Mouse (Mus musculus): ENCODE measurements at regions not wholly inside any gene's neighbourhood (a gene's known extent, or its start where the extent isn't known, plus 50 kb on each side); places are given as distances from the start of the nearest gene placed in this dataset.

DNA sequence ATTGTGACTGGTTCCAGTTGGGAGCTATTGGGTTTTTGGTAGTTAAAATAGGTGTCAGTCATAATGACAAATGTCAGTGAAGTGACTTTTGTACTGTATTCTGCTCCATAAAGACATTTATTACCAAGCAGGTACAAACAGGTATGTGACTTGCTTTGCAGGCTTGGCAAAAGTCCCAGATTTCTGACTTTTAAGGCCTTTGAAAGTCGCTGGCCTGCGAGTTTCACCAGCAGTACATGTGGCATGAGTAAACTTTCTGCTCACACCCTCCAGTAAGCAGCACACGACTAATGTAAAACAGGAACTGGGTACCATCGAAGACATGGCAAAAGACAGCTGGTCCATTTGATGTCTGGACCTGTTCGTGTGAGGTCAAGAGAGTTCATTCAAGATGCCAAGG lies 659.2 kb downstream of the Zfp706 start:
- Histone ChIP-seq H3K27me3 (ENCODE audit: control insufficient read depth, insufficient read depth, low read length) (no peaks in the 10 kb centered on the region), H3K27ac (ENCODE audit: insufficient read depth, low read depth, low read length) (0 out of 2 replicates have a peak overlapping the region, but pooled peaks have one; percentile 36), H3K4me3 (ENCODE audit: low read depth, low read length) (no peak overlapping the region), H3K36me3 (ENCODE audit: control insufficient read depth, insufficient read depth, low read length) (no peaks in the 10 kb centered on the region), H3K4me1 (ENCODE audit: control insufficient read depth, insufficient read depth, insufficient read length, low read length) (peaks cover 20% of the 10 kb centered on the region; the same call in 1 of the 2 replicates)
- no peak for TF ChIP-seq POLR2A (IDR thresholded peaks at IDR 0.05; ENCODE audit: low read depth, low read length)
- no peak for TF ChIP-seq CTCF (IDR thresholded peaks at IDR 0.05; ENCODE audit: extremely low read depth, insufficient read length, insufficient replicate concordance, low read depth, low read length)
- 28% methylated on average over 5 of the region's 5 CpGs for WGBS

DNA sequence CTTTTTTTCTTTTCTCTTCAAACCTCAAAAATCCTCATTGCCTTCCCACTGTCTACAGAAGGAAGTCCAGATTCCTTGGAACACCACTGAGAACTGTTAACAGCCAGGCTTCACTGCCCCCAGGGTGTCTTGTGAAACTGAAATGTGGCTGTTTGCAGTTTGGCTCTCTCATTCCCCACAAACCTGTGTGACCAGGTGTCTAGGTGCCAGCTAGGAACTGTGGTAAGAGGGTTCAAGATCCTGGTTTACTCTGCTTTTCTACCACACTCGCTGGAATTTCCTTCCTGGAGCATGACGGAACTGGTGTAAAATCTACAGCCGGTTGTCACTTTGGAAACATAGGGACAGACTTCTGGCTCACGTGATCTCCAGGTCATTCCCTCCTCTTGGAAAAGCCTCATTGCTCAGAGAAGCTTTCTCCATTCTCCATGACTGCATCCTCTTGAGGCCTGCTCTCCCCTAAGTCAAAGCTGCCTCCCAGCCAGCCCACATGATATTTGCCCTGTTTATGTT lies 660.2 kb downstream of the Zfp706 start:
- WGBS: 41% methylated on average over 4 of the region's 4 CpGs
- Histone ChIP-seq H3K27ac (ENCODE audit: insufficient read depth, low read depth, low read length) (no peak overlapping the region), H3K4me1 (ENCODE audit: control insufficient read depth, insufficient read depth, insufficient read length, low read length) (peaks cover 20% of the 10 kb centered on the region; the same call in 1 of the 2 replicates), H3K4me3 (ENCODE audit: low read depth, low read length) (no peak overlapping the region), H3K27me3 (ENCODE audit: control insufficient read depth, insufficient read depth, low read length) (no peaks in the 10 kb centered on the region), H3K36me3 (ENCODE audit: control insufficient read depth, insufficient read depth, low read length) (no peaks in the 10 kb centered on the region)
- TF ChIP-seq POLR2A (IDR thresholded peaks at IDR 0.05; ENCODE audit: low read depth, low read length) (no peak), CTCF (IDR thresholded peaks at IDR 0.05; ENCODE audit: extremely low read depth, insufficient read length, insufficient replicate concordance, low read depth, low read length) (no peak)

DNA sequence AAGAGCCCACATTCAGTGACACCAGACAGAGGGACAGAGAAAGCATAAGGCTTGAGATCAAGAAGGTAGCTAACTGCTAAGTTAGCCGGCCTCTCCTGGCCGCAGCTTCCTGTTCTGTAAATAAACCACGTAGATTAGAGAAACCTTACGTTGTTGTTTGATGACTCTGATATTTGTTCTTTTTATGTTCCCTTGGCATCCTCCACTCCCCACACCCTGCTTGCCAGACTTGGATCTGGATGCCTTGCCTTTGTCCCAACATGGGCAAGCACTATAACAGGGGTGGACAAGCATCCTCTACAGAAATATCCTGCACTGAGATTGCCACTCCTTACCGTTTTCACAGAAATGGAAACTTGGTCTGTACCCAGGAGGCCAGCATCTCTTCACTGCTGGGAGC lies 661.4 kb downstream of the Zfp706 start:
- Histone ChIP-seq H3K27ac (ENCODE audit: insufficient read depth, low read depth, low read length) (no peak overlapping the region), H3K27me3 (ENCODE audit: control insufficient read depth, insufficient read depth, low read length) (no peaks in the 10 kb centered on the region), H3K4me3 (ENCODE audit: low read depth, low read length) (no peak overlapping the region), H3K4me1 (ENCODE audit: control insufficient read depth, insufficient read depth, insufficient read length, low read length) (peaks cover 20% of the 10 kb centered on the region; the same call in 1 of the 2 replicates), H3K36me3 (ENCODE audit: control insufficient read depth, insufficient read depth, low read length) (no peaks in the 10 kb centered on the region)
- TF ChIP-seq POLR2A (IDR thresholded peaks at IDR 0.05; ENCODE audit: low read depth, low read length) (no peak), CTCF (IDR thresholded peaks at IDR 0.05; ENCODE audit: extremely low read depth, insufficient read length, insufficient replicate concordance, low read depth, low read length) (no peak)
- 11% methylated on average over 5 of the region's 5 CpGs for WGBS

DNA sequence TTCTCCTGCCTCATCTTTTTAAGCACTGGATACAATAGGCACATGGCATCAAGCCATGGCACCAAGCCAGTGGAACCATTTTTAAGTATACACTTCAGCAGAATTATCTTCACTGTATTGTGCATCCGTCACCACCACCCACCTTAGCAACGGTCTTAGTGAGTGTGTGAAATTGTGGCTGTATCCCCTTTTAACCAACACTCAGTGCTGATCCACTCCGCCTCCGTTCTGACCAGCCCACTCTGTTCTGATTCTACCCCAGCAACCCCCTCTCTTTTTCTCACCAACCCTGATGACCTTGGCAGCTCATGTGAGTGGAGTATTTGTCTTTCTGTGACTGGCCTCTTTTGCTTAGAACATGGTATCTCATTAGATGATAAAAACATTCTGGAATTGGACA lies 662.2 kb downstream of the Zfp706 start:
- H3K4me1 ChIP-seq (ENCODE audit: control insufficient read depth, insufficient read depth, insufficient read length, low read length): peaks cover 20% of the 10 kb centered on the region; the same call in 1 of the 2 replicates
- no peak for TF ChIP-seq CTCF (IDR thresholded peaks at IDR 0.05; ENCODE audit: extremely low read depth, insufficient read length, insufficient replicate concordance, low read depth, low read length)
- WGBS: 84% methylated on average over 4 of the region's 4 CpGs
- no peaks in the 10 kb centered on the region for H3K27me3 ChIP-seq (ENCODE audit: control insufficient read depth, insufficient read depth, low read length)
- H3K4me3 ChIP-seq (ENCODE audit: low read depth, low read length): no peak overlapping the region
- H3K36me3 ChIP-seq (ENCODE audit: control insufficient read depth, insufficient read depth, low read length): no peaks in the 10 kb centered on the region
- H3K27ac ChIP-seq (ENCODE audit: insufficient read depth, low read depth, low read length): no peak overlapping the region

DNA sequence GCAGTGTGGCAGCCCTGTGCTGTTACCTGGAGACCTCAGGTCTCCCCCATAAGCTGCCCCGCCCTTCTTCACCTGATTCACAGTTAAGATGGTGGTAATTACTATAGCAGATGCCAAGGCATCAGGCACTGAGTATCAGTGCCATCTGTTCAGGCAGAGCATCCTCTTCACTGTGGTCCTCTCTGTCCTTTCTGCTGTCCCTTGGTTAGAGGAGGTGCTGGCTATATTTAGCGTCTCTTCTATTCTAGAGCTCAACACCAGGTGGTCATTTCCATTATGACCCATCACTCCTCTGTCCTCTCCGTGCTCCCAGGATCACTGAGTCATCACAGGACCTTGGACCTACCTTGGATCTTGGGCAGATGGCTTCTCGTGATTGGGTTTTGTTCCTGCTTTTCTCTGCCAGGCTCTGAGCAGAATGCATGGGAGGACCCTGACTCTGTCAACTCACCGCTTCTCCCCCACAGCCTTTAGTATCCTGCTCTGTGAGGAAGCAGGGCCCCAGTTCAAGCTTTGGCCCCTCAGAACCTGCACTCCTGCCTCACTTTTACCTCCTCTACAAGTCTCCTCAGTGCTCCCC lies 667.5 kb downstream of the Zfp706 start:
- no peak overlapping the region for H3K27ac ChIP-seq (ENCODE audit: insufficient read depth, low read depth, low read length)
- 60% methylated on average over 5 of the region's 5 CpGs for WGBS
- no peaks in the 10 kb centered on the region for H3K36me3 ChIP-seq (ENCODE audit: control insufficient read depth, insufficient read depth, low read length)
- TF ChIP-seq POLR2A (IDR thresholded peaks at IDR 0.05; ENCODE audit: low read depth, low read length) (no peak), CTCF (IDR thresholded peaks at IDR 0.05; ENCODE audit: extremely low read depth, insufficient read length, insufficient replicate concordance, low read depth, low read length) (no peak)
- H3K27me3 ChIP-seq (ENCODE audit: control insufficient read depth, insufficient read depth, low read length): no peaks in the 10 kb centered on the region
- no peak overlapping the region for H3K4me3 ChIP-seq (ENCODE audit: low read depth, low read length)
- H3K4me1 ChIP-seq (ENCODE audit: control insufficient read depth, insufficient read depth, insufficient read length, low read length): no peaks in the 10 kb centered on the region; the same call in 1 of the 2 replicates

DNA sequence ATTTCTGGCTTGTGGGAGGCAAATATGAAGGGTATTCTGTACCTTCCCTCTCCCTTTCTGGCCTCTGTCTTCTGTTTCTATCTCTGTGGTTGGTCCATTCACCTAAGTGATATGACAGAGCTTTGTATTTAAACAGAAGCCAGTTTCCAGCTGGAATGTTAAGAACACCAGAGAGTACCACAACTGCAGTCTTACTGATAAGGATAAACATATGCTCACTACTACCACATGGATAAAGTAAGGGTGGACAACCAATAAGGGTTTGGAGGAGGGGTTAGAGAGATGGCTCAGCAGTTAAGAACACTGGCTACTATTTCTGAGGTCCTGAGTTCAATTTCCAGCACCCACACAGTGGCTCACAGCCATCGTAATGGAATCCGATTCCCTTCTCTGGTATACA lies 668.8 kb downstream of the Zfp706 start:
- Histone ChIP-seq H3K4me3 (ENCODE audit: low read depth, low read length) (no peak overlapping the region), H3K27me3 (ENCODE audit: control insufficient read depth, insufficient read depth, low read length) (no peaks in the 10 kb centered on the region), H3K27ac (ENCODE audit: insufficient read depth, low read depth, low read length) (no peak overlapping the region), H3K4me1 (ENCODE audit: control insufficient read depth, insufficient read depth, insufficient read length, low read length) (peaks cover 1% of the 10 kb centered on the region; the same call in 1 of the 2 replicates), H3K36me3 (ENCODE audit: control insufficient read depth, insufficient read depth, low read length) (no peaks in the 10 kb centered on the region)
- TF ChIP-seq CTCF (IDR thresholded peaks at IDR 0.05; ENCODE audit: extremely low read depth, insufficient read length, insufficient replicate concordance, low read depth, low read length) (no peak), POLR2A (IDR thresholded peaks at IDR 0.05; ENCODE audit: low read depth, low read length) (no peak)
- WGBS: 83% methylated on average over 2 of the region's 2 CpGs

DNA sequence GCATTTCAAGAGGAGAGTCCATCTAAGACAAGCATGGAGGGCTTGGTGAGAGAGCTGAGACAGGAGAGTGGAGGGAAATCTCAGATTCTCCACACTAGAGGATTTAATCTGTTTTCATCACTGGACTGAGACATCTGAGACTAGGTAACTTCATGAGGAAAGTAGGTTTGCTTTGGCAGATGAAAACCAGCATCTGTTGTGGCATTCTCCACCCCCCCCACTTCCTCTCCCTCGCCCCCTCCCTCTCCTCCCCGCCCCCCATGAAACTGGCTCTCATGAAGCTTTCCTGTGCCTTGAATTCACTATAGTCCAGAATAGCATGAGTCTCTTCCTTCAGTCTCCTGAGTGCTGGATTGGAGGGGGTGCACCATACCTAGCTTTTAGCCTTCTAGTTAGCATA lies 670.7 kb downstream of the Zfp706 start:
- no peaks in the 10 kb centered on the region for H3K36me3 ChIP-seq (ENCODE audit: control insufficient read depth, insufficient read depth, low read length)

More for the DNA sequence above, 670.7 kb downstream of the Zfp706 start:
- Histone ChIP-seq H3K27me3 (ENCODE audit: control insufficient read depth, insufficient read depth, low read length) (no peaks in the 10 kb centered on the region), H3K27ac (ENCODE audit: insufficient read depth, low read depth, low read length) (no peak overlapping the region), H3K4me3 (ENCODE audit: low read depth, low read length) (no peak overlapping the region), H3K4me1 (ENCODE audit: control insufficient read depth, insufficient read depth, insufficient read length, low read length) (peaks cover 9% of the 10 kb centered on the region; the same call in 1 of the 2 replicates)
- WGBS: 87% methylated on average over 2 of the region's 2 CpGs
- TF ChIP-seq POLR2A (IDR thresholded peaks at IDR 0.05; ENCODE audit: low read depth, low read length) (no peak), CTCF (IDR thresholded peaks at IDR 0.05; ENCODE audit: extremely low read depth, insufficient read length, insufficient replicate concordance, low read depth, low read length) (no peak)

Measured in small intestine, adult 2 months (tissue).